Mouse (Mus musculus) spleen, adult 12 weeks (tissue): ENCODE results near the gene Ucn3.
"Not testable (repeated sequence)": the region's sequence is repeated elsewhere in the genome, so short reads cannot be mapped to it uniquely, and the experiment has no call there.

Experiments used
- DNase-seq: peaks from one replicate; pipeline ENCODE4 v3.0.0; 2022; ENCODE audit warnings: low spot score

Gene Ucn3

DNA sequence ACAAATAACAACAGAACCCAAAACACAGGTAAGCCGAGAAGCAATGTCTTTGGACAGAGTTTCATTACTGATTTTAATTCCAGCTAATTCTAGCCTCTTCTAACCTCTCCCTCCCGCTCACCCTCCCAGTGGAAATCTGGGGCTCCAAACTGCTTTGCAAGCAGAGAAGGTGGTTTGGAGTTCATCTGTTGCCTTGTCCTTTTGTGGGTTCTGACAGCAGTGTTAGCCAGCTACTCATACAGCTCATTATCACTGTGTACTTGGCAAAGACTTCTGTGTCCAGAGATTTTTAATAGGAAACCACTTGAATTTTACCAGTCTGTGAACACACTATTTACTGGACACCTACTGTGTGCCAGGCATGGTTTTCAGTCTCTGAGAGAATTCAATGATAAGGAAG lies at the start of gene Ucn3:
TSS of gene Ucn3 (minus strand) at position 101 of the 400 bp plus-strand sequence.
- no peak for DNase-seq

DNA sequence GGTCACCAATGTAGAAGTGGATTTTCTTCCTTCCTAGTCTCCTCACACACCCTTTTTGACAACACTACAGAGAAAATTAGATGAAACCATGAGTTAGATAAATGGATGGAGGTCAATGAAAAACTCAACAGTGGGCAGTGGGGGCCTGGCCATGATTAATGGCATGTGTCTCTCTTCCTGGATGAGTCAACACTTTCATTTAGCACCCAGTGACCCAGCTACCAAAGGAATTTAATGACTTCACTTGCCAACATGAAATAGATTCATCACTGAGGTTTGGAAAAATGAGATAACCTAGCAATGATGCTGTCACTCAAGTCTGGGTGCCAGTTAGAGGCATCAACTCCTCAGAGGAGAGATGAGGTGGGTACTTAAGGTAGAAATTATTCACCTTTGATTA lies 46.9 kb upstream of the Ucn3 start:
- DNase-seq, result no peak

DNA sequence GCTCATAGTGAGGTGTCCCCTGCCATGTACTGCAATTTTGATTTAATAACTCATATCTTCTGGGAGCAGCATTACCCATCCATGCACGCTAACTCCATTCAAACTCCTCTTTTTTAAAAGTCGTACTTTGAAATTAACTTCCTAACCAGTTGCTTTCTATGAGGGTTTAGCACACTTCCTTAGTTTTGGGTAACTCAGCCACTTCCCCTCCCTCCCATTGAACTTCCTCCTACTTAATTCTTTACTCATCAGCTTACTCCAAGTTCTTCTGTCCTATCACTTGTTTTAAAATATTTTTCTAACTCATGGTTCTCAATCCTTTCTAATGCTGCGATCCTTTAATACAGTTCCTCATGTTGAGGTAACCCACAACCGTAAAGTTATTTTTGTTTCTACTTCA lies 23.7 kb upstream of the Ucn3 start:
- no peak for DNase-seq

DNA sequence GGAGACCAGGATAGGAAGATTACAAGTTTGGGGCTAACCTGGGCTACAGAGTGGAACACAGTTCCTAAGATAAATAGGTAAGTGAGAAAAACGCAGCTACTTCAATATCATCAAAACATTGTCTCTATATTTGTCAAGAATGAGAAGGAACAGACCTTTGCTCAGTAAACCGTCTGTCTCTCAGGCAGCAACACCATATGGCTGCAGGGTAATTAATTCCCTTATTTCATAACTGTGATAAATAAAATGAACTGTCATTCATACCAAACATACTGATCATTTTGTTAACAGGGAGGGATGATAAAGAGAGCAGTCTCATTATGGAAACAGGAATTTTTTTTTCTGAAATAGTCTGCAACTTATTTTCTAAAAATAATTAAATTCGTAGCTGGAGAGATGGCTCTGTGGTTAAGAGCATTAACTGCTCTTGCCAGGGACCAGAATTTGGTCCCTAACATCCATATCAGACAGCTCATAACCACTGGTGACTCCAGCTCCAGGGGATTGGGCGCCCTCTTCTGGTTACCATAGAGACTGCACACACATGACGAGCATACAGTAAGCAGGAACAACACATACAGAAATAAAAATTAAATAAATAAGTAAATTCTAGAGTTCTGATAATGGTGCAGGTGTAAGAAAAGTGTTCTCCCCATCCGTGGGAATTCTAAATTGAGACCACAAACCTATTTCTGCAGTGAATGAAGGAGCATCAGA lies 6.2 kb upstream of the Ucn3 start:
- DNase-seq, result no peak

DNA sequence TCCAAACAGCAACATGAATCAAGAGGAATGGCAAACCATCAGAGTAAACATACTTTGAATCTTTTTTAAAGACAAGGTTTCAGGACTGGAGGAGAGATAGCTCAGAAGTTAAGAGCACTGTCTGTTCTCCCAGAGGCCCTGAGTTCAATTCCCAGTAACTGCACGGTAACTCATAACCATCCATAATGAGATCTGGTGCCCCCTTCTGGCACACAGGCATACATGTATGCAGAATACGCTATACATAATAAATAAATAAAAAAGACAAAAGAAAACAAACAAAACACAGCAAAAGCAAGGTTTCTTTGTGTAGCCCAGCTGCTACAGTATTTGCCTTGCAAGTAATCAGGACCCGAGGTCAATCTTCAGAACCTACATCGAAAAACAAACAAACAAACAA lies 4.3 kb upstream of the Ucn3 start:
- DNase-seq, result no peak

DNA sequence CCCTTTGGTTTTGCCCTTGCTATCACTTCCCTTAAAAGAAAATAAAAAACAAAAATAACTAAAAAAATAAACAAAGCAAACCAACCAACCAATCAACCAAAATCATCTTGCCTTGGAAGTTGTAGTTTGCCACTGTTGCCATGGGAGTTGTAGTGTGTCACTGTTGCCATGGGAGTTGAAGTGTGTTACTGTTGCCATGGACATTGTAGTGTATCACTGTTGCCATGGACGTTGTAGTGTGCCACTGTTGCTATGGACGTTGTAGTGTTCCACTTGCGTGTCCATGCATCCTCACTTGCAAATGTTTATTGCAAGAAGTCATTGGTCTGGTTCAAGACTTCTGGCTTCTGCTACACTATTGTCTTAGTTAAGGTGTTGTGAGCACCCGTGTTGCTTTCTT lies 2.1 kb upstream of the Ucn3 start:
- no peak for DNase-seq

DNA sequence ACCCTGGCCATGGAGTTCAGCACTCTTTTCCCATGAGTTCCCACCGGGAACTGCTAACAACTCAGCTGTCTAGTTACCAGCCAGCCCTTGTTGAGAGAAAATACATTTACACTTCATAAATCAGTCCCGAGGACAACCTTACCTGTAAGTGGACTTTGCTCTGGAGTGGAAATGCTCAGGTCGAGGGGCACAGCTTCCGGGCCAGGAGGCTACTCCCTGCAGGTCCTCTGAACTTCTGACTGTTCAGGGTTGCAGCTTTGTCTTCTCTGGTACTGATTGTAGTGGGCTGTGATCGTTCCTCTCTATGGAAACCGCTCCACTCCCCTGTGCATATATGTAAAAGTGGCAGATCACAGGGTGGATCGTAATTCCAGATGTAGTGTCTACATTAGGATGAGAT lies 450 bp downstream of the Ucn3 start:
- DNase-seq, result no peak

DNA sequence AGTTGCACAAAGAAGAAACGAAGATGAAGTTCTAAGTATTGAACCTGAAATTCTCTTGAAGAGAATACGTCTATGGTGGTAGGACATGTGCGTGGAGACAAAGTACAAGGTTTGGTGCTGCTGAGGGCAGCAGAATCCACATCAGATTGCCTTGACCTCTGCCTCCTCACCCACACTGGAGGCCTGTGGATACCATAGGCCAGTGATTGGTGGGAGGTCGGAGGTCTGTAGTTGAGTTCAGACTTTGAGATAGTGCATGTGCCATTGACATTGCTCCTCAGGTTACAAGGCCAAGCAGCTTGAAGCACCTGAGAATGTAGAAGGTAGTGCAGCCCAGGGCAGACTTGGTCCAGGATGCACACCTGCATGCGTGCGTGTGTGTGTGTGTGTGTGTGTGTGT lies 19.1 kb downstream of the Ucn3 start:
- DNase-seq, result no peak

DNA sequence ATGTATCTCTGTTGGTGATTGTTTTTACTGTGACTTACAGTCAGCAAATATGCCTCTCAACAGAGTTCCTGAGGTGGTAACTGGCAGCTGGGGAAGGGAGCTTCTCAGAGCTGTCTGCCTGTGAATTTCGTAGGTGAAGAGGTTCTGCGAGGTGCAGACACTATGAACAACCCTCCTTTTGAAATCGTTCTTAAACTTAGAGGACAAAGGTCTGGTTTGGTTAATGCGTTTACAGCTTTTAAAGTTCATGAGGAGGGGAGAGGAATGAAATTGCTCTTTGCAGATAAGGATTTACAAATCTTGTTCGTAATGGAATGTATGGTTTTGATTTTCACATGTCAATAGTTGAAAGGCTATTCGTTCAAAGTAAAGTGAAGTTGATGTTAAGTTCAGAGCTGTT lies 19.5 kb downstream of the Ucn3 start:
- no peak for DNase-seq

DNA sequence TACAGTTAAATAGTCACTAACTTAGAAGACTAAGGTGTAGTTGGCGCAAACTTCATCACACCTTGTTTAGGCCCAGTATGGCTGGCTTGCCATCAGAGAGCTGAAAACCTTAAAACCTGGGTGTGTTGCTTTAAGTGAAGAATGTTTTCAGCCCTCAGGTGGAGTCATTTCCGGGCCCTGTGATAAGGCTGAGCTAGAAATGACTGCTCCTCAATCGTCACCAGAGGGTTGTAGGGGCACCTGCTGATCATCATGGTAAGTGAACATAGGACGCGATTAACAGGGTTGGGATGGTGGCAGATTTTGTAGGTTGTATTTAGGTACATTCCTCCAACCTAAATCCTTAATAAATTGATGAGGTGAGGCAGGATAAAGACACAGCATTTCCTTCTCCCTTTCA lies 20.7 kb downstream of the Ucn3 start:
- DNase-seq, result no peak

DNA sequence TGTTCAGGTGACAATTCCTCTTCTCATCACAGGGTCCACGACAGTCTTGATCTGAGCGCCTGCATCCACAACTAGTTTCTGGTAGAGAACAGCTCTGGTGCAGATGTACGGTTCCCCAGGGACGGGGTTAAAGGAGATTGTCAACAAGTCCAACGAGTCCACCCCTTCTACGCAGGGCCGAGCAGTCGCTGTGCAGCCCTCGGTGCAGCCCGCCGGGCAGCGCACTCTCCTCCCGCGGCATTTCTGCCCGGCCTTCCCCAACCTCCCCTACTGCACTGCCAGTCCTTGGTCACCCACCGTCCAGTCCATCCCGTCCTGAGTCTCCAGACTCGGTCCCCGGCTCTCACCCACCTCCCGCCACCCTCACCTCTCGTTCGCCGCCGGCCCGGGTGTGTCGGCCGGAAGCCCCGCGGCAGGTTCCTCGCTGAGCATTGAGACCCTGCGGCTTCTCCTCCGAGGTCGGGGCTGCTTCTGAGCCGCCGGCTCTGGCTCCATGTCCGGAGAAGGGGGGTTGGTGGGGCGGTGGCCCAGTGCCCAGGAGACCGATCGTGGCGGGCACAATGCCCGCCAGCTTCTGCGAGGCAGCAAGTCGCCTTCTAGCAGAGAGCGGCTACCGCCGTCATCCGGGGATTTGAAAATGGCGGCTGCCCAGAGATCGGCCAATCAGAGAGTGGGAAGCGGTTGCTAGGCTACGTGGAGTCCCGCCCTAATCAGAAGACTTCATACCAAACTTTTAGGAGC lies 27.4 kb downstream of the Ucn3 start, which contains the start of the genes Net1 and Tubal3:
TSS of gene Net1 (minus strand) at position 650 of the 741 bp plus-strand sequence.
TSS of gene Tubal3 (plus strand) at position 704 of the 741 bp plus-strand sequence.
- DNase-seq, result peak; percentile 89

DNA sequence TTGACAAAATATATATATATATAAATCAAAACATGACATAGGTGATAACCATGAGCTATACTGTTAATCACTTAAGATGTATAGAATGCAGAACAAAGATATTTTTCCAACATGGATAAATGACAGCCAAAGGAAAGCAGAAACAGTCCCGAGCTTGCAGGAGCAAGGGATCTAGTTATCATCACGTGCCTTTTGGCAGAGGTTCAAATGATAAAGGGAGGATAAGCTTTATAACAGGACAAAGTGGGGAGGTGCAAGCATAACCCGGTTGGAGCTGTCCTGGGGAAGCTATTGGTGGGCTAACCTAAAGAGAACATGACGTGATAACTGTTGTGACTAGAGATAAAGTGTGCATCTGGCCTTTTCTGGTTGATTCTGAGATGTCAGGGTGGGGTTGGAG lies 31.6 kb downstream of the Ucn3 start:
- no peak for DNase-seq

DNA sequence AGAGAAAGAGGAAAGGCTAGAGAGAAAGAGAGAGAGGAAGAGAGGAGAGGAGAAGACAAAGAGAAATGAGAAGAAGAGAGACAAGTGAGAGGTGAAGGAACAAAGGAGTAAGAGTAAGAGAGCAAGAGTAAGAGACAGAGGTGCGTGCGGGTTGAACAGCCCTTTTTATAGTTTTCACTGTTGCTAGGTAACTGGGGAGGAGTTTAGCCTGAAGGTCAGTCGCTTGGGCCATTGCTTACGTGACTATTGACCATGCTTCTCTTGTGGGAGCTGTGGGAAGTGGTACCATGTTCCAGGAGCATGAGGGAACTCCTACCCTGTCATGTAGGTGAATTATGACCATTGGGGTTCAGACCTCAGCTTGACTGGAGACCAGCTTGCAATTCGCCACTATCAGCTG lies 34.8 kb downstream of the Ucn3 start:
- no peak for DNase-seq

DNA sequence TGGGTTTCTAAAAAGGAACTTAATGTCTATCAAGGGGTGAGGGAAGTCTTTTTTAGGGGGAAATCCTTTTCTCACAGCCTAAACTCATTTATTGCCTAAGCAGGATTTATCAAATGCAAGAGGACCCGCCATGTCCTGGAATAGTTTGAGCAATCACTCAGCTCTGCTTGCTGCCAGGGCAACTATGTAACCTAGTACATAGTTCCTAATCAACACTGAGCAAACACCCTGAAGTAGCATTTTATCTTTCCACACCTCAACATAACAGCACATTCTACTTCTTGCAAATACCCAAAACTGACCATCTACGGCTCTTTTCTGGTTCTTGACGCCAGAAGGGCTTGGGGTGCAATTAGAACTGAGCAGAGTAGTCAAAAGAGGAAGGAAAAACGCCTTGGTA lies 36.9 kb downstream of the Ucn3 start:
- no peak for DNase-seq

DNA sequence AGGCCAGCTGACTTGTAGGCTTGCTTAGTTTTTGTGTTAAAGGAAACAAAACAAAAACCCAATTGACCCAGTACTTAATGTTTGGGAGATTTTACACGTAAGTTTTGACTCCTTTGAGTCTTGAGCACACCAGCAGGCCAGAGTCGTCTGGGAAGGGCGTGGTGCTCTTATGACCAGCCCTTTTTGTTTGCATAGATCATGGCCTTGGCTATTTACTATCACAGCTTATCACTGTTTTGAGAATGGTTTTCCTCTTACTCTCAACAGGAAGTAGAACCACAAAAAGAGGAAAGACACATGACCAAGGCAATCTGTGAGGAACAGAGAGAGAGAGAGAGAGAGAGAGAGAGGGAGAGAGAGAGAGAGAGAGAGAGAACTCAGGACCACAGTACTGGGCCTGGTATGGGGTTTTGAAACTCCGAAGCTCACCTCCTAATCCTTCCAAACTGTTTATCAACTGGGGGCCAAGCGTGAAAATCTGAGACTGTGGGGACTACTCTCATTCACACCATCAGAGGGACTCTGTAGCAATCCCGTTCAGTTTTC lies 37.9 kb downstream of the Ucn3 start:
- DNase-seq, result no peak

DNA sequence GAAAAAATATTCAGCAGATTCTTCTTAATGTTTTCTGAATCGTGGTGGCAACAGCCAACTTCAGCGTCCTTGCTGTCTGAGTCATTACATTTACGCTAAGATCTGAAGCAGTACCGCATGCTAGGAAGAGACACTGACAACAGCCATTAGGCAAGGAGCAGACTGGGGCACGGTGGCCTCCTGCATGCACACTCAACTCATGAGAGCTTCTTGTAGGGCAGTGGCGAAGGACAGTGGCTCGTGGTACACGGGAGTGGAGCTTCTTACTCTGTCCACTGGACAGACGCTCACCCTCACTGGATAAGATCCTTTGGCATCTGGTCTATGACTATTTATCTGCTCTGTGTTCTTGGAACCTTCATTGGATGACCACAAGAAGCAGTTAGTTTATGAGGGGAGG lies 45.8 kb downstream of the Ucn3 start:
- DNase-seq, result no peak

DNA sequence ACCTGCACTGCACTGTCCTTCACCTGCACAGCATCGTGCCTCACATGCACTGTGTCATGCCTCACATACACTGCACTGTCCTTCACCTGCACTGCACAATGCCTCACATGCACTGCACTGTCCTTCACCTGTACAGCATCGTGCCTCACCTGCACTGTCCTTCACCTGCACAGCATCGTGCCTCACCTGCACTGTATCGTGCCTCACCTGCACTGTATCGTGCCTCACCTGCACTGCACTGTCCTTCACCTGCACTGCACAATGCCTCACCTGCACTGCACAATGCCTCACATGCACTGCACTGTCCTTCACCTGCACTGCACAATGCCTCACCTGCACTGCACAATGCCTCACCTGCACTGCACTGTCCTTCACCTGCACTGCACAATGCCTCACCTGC lies 46.9 kb downstream of the Ucn3 start:
- DNase-seq, result not testable (repeated sequence)

DNA sequence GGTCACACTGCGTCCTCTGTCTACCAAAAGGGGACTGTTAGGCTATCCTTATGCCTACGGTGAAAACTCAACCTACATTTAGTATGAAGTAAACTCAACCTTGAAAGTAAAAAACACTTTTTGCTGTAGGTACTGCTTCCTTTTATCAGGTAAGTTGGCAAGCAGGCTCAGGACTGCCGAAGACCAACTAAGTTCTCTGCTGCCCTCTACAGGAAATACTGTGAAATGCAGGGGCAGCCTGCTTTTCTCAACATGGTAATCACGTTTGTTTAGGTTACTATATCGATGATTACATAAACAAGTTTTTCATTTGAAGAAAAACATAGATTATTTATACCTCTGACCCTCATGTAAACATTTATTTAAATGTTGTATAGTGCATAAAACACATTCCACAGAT lies 48.2 kb downstream of the Ucn3 start:
- peak; percentile 59 for DNase-seq

DNA sequence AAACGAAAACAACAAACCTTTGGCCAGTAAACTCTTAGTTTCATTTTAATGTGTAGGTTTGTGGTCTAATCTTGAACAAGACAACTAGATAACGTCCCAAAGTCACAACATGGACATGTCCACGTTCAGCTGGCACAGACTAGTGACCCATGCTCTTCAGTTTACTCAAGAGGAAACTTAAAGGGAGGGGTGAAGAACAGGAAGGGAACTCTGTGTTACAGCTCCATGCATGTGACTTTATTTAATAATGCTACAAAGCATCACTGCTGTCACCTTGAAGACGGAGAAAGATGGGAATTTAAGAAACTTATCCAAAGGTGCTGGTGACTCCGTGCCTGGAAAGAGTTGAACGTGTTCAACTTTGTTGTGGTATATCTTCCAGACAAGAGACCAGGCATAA lies 49.1 kb downstream of the Ucn3 start:
- DNase-seq, result no peak

DNA sequence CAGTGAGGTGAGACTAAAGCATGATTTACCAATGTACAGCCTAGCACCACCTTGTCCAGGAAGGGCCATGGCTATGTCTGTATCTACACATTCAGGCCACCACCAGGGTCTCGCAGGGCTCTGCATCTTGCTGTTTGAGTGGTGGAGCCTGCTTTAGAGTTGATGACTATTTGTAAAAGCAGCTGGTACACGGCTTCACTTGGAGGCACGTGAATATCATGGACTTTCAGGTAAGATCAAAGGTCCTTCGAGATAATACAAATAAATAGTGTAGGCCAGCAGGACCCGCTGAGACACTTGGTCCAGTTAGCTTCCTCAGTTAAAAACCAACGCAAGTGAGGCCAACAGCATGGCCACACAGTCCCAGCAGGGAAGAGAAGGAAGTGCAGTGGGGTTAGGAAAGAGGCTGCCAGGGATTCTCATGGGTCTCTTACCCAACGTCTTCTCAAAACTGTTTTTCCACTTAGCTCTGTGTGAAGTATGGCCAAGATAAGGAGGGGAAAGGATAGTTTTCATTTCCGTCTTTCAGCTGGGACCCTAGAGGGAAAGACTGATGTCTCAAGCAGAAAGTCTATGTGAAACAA lies 49.7 kb downstream of the Ucn3 start:
- DNase-seq, result no peak

DNA sequence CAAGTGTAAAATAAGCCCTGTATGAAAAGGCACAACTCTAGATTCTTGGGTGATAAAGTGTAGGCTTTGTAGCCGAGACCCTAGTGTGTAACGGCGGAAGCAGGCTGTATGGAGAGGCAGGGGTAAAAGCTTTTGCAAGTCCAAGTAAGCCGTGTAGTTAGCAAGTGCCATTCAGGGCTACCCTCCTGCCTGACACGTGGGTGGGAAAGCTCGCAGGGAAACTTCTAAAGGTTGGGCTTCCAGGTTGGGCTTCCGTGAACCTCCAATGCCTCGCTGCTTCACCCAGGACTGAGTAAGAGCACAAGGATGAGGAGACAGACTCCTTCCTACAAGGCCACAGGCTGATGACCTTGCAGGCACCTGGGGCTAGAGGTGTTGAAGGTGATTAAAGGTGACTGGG lies 50.6 kb downstream of the Ucn3 start:
- DNase-seq, result no peak

DNA sequence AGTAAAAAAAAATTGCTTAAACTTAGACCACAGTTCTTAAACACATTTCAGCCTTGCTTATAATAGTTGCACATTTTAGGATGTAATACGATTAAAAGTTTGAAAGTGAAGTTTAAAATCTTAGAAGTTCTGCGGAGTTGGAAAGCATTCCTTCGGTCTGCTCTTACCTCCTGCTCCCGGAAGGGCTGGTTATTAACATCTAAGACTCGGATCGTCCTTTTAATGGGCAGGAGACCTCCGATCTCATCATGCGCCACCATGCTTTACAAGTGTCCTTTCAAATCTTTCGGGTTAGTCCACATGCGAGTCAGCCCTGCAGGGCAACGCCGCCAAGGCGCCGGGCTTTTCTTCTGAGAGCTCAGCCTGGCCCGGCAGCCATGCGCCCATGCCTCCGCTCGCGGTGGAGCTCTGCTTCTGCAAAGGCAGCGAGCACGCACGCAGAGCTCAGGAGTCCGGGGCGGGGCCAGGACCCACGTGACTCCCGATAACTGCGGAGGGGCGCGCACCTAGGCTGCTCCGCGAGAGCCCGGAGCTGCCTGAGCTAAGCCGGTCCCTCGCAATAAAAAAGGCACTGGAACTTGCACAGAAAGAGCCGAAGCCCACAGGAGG lies 51.9 kb downstream of the Ucn3 start:
- peak; percentile 86 for DNase-seq

DNA sequence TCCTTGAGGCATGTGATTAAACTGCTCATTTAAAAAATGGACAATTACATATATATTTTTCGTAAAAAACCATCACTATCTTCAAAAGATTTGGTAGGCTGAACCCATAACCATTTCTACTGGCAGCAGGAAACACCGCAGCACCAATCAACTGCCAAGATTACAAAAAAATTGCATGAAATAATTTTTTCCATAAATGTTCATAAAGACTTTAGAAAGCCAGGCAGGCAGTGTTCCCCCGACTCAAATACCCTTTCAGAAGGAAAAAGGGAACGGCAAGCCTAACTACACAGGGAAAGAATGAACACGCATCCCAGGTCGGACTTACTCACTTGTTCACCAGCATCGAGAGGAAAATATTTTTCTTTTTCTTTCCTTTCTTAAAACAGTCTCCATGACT lies 52.5 kb downstream of the Ucn3 start:
- DNase-seq, result no peak
